Mouse (Mus musculus) bone marrow macrophage, adult 2 months (primary cell): ENCODE measurements at regions not wholly inside any gene's neighbourhood (a gene's known extent, or its start where the extent isn't known, plus 50 kb on each side); places are given as distances from the start of the nearest gene placed in this dataset.

Experiments
- CTCF ChIP-seq: IDR thresholded peaks from 2 replicates; pipeline ENCODE4 v1.5.1; 2012; ENCODE audit warnings: low read depth, mild to moderate bottlenecking, low read length, moderate library complexity
- POLR2A ChIP-seq: IDR thresholded peaks from 2 replicates; pipeline ENCODE4 v1.6.1; 2012; ENCODE audit warnings: mild to moderate bottlenecking, low read depth, low read length, borderline replicate concordance

- no peak for TF ChIP-seq CTCF
- TF ChIP-seq POLR2A = no peak
These were observed 421.6 kb upstream of the Zfp507 start for GRCm38 (mm10) chr7:36224416-36224815.
